Mouse (Mus musculus) midbrain, embryonic 12.5 days (tissue): ENCODE measurements around the gene Riok2. TPM values are rescaled to one million over a fixed set of nuclear protein-coding genes. Genes with fewer than 3 reads are reported as not detected.

Source experiments
- ATAC-seq: fragments of 200-750 bp; cut with Nextera tagmentation; 2 replicates; pipeline ENCODE4 v1.8.0; 2017; ENCODE audit warnings: low read depth, moderate TSS enrichment, moderate library complexity; ENCODE audit not compliant: low FRiP score
- H3K27ac ChIP-seq: fragments of 300-500 bp; sonication (generic); replicated peaks from 2 replicates; pipeline ENCODE4 v1.5.1; 2016; ENCODE audit warnings: mild to moderate bottlenecking
- H3K27me3 ChIP-seq: fragments of 300-500 bp; sonication (generic); 2 replicates; pipeline ENCODE4 v1.6.1; 2016; ENCODE audit warnings: mild to moderate bottlenecking
- H3K36me3 ChIP-seq: fragments of 300-500 bp; sonication (generic); 2 replicates; pipeline ENCODE4 v1.6.1; 2016
- H3K4me1 ChIP-seq: fragments of 300-500 bp; sonication (generic); 2 replicates; pipeline ENCODE4 v1.6.1; 2016
- H3K4me2 ChIP-seq: fragments of 300-500 bp; sonication (generic); replicated peaks from 2 replicates; pipeline ENCODE4 v1.6.1; 2016; ENCODE audit warnings: mild to moderate bottlenecking, moderate library complexity
- H3K4me3 ChIP-seq: fragments of 300-500 bp; sonication (generic); 2 replicates; pipeline ENCODE4 v1.5.1; 2016; ENCODE audit warnings: mild to moderate bottlenecking
- H3K9ac ChIP-seq: fragments of 300-500 bp; sonication (generic); replicated peaks from 2 replicates; pipeline ENCODE4 v1.6.1; 2016; ENCODE audit warnings: mild to moderate bottlenecking, moderate library complexity
- H3K9me3 ChIP-seq: fragments of 300-500 bp; sonication (generic); 2 replicates; pipeline ENCODE4 v1.6.1; 2016; ENCODE audit warnings: mild to moderate bottlenecking
- WGBS: fragments of 180-500 bp; shearing (Covaris S2); methylation state at CpG from one replicate; pipeline ENCODE4 v1.1.7; 2016; 5-methylcytosine and 5-hydroxymethylcytosine counted together
- polyA plus RNA-seq: library from polyadenylated mRNA; unstranded; fragments of >200 nt; fragmentation: Nextera tagmentation; extraction: Ambion mirVana; gene quantifications from 2 replicates; pipeline ENCODE4 v1.2.1, GENCODE M21; 2016

Gene Riok2
- polyA plus RNA-seq, 1 experiment from 2014 or later, result 32.2 TPM

DNA sequence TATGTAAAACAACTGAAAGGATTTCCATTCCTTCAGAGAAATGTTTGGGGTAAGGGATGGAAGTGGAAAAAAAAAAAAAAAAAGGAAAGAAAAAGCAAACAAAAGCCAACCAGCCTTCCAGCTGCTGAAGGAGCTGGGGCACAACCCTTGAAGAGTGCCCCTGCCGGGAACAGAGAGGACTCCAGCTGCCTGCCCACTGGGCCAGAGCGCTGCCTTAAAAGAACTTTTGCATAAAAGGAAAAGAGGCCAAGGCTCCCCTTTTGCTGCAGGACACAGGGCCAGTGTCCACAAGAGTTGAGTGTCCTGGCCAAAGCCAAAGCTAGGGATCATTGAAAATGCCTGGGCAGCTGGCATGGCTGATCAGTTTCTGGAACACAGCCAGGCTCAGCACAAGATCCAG is 35.5 kb downstream of the Riok2 start:
- H3K4me1 ChIP-seq, result peaks cover 34% of the 10 kb centered on the region
- H3K9me3 ChIP-seq, result no peaks in the 10 kb centered on the region
- no peak overlapping the region for H3K9ac ChIP-seq
- H3K27me3 ChIP-seq, result no peaks in the 10 kb centered on the region
- H3K4me2 ChIP-seq, result no peak overlapping the region
- peak; percentile 57 for ATAC-seq
- H3K27ac ChIP-seq, result peak overlapping the region; percentile 70
- H3K4me3 ChIP-seq, result no peak overlapping the region
- H3K36me3 ChIP-seq, result no peaks in the 10 kb centered on the region
- WGBS, result 6% methylated on average over 2 of the region's 2 CpGs

DNA sequence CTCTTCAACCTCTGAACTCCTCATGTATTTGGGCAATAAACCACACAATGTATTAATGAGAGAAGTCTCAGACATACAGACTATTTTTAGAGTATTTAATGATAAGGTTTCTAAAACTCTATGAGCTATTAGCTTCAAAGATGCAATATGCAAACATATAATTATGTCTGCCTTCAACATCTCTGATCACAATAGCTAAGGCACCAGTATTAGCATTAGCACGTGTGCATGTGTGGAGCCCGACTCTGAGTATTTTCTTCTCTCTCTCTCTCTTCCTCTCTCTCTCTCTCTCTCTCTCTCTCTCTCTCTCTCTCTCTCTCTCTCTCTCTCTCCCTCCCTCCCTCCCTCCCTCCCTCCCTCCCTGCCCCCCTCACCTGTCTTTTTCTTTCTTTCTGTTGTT is 37.3 kb downstream of the Riok2 start:
- 60% methylated on average over 2 of the region's 2 CpGs for WGBS
- H3K4me3 ChIP-seq, result no peak overlapping the region
- H3K4me1 ChIP-seq, result peaks cover 23% of the 10 kb centered on the region
- H3K9me3 ChIP-seq, result no peaks in the 10 kb centered on the region
- no peaks in the 10 kb centered on the region for H3K27me3 ChIP-seq
- no peak for ATAC-seq
- no peak overlapping the region for H3K4me2 ChIP-seq
- H3K27ac ChIP-seq, result no peak overlapping the region
- no peak overlapping the region for H3K9ac ChIP-seq
- H3K36me3 ChIP-seq, result no peaks in the 10 kb centered on the region

DNA sequence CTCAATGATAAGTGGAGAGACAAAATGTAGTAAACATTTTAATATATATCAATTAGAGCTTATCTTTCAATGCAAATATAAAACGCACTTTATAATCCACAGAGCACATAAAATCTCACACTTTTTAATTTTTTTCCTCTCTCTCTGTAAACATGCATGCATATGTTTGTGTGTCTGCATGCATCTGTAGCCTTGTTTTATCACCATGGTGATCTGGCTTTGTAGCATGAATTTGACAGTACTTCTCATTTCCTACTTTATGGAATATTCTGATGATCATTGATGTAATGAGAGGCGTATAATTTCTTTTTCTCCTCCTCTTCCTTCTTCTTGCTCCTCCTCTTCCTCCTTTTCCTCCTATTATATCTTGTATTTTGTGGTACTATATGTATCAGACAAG is 38.1 kb downstream of the Riok2 start:
- Histone ChIP-seq H3K27me3 (no peaks in the 10 kb centered on the region), H3K36me3 (no peaks in the 10 kb centered on the region), H3K9ac (no peak overlapping the region), H3K27ac (no peak overlapping the region), H3K9me3 (no peaks in the 10 kb centered on the region), H3K4me2 (no peak overlapping the region), H3K4me3 (no peak overlapping the region), H3K4me1 (peaks cover 23% of the 10 kb centered on the region)
- WGBS, result 93% methylated on average over 2 of the region's 2 CpGs
- no peak for ATAC-seq

DNA sequence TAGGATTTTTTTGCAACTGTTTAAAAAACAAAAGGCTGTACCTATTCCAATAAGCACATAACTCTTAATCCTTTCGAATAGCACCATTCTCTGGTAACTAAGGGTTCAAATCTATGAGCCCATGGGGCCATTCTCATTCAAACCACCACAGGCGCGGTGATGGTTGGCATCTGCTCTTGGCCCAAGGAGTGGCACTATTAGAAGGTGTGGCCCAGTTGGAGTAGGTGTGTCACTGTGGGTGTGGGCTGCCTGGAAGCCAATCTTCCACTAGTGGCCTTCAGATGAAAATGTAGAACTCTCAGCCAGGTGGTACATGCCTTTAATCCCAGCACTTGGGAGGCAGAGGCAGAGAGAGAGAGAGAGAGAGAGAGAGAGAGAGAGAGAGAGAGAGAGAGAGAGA is 40.1 kb downstream of the Riok2 start:
- Histone ChIP-seq H3K36me3 (no peaks in the 10 kb centered on the region), H3K4me2 (no peak overlapping the region), H3K4me3 (no peak overlapping the region), H3K27ac (no peak overlapping the region), H3K27me3 (no peaks in the 10 kb centered on the region), H3K9me3 (no peaks in the 10 kb centered on the region), H3K9ac (no peak overlapping the region), H3K4me1 (peaks cover 11% of the 10 kb centered on the region)
- 95% methylated on average over 3 of the region's 3 CpGs for WGBS
- no peak for ATAC-seq

DNA sequence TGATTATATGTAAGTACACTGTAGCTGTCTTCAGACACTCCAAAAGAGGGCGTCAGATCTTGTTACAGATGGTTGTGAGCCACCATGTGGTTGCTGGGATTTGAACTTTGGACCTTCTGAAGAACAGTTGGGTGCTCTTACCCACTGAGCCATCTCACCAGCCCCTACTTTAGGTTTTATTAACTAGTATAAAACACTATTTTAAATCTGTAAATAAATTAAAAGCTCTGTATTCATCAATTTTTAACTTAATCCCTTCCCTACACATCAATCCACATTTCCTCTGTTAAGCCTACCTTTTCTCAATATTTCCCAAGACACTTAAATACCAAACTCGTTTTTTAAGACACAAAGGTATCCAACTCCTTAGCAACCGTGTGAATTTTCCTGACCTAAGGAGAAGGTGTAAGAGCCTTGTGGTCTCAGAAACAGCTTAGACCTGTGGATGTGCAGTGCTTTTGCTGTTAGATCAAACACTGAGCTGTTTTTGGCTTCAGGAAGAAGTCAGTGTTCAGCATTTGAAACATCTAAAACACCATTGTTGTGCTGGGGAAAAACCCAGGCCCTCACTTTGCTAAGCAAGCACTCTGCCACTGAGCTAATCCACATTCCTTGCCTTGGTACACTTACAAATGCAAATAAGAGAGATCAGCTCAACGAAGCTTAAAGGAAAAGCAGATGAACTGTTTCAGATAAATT is 50.6 kb downstream of the Riok2 start:
- H3K4me2 ChIP-seq, result no peak overlapping the region
- ATAC-seq, result peak; percentile 64
- H3K4me3 ChIP-seq, result no peak overlapping the region
- H3K27me3 ChIP-seq, result no peaks in the 10 kb centered on the region
- H3K4me1 ChIP-seq, result peaks cover 11% of the 10 kb centered on the region; the same call in 1 of the 2 replicates
- no peaks in the 10 kb centered on the region for H3K9me3 ChIP-seq
- H3K36me3 ChIP-seq, result no peaks in the 10 kb centered on the region
- peak overlapping the region; percentile 58; the same call in 1 of the 2 replicates for H3K27ac ChIP-seq
- 7% methylated on average over 4 of the region's 4 CpGs for WGBS
- H3K9ac ChIP-seq, result no peak overlapping the region

DNA sequence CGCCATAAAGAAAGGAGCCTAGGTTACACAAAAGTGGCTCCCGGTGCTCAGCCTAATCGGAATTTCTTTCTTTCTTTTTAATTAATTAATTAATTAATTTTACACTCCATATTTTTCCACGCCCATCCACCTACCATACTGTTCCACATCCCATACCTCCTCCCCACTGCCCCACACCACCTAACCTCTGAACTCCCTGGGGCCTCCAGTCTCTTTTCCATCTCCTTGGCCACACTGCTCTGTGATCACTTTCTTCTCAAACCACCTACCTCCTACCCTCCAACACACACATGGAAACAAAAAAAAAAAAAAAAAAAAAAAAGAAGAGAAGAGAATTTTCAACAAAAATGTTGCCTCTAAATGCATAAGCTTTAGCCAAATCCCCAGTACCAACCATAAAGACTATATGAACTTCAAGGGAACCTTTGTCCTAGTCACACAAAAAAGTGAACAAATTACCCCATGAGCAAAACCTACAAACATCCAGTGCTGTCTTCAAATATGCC is 51.3 kb downstream of the Riok2 start:
- no peak overlapping the region for H3K9ac ChIP-seq
- no peak overlapping the region for H3K27ac ChIP-seq
- H3K9me3 ChIP-seq, result no peaks in the 10 kb centered on the region
- peaks cover 11% of the 10 kb centered on the region; the same call in 1 of the 2 replicates for H3K4me1 ChIP-seq
- peak; percentile 75 for ATAC-seq
- no peaks in the 10 kb centered on the region for H3K27me3 ChIP-seq
- H3K4me2 ChIP-seq, result no peak overlapping the region
- WGBS, result 10% methylated on average over 4 of the region's 4 CpGs
- H3K36me3 ChIP-seq, result peaks cover 3% of the 10 kb centered on the region; the same call in 1 of the 2 replicates
- H3K4me3 ChIP-seq, result no peak overlapping the region

DNA sequence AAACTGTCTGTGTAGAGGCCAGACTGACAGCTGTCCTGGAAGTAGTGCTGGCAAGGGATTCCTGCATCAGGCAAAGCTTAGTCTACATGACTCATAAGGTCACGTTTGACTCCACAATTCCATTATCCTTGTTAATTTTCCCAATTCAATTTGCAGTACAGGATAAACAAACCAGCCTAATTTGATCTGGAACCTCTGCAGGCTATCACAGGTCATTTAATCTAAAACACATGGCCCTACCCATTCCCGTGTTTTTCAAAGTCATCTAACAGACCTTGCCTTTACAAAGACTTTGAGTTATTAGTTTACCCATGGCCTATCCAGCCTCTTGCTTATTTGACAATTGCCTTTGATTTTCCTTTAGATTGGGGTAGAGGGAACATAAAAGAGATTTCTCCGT is 51.8 kb downstream of the Riok2 start:
- Histone ChIP-seq H3K4me3 (no peak overlapping the region), H3K27me3 (no peaks in the 10 kb centered on the region), H3K27ac (no peak overlapping the region), H3K9ac (no peak overlapping the region), H3K36me3 (peaks cover 3% of the 10 kb centered on the region; the same call in 1 of the 2 replicates), H3K4me1 (peaks cover 11% of the 10 kb centered on the region; the same call in 1 of the 2 replicates), H3K4me2 (no peak overlapping the region), H3K9me3 (no peaks in the 10 kb centered on the region)
- WGBS, result 51% methylated on average over 3 of the region's 3 CpGs
- no peak for ATAC-seq

DNA sequence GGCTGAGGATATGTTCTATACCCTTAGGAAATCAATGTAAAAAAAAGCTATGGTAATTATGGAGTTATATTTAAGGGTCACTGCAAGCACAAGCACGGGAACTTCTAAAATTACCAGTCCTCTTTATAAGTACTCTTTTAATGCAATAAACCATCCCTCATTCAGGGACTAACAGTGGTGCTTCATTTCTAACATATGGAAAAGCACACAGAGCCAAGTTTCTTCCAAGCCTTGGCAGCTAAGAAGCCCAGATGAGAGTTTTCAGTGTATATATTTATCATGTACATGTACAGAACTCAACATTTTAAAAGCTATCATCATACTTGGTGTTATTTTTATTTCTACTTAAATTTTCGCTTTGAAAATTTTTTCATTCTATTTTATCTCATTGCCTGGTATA is 54.8 kb downstream of the Riok2 start:
- ATAC-seq, result no peak
- Histone ChIP-seq H3K27me3 (no peaks in the 10 kb centered on the region), H3K4me1 (peaks cover 16% of the 10 kb centered on the region), H3K4me3 (no peak overlapping the region), H3K9me3 (no peaks in the 10 kb centered on the region), H3K36me3 (peaks cover 3% of the 10 kb centered on the region; the same call in 1 of the 2 replicates), H3K9ac (no peak overlapping the region), H3K4me2 (no peak overlapping the region), H3K27ac (no peak overlapping the region)
- 91% methylated on average over 2 of the region's 2 CpGs for WGBS

DNA sequence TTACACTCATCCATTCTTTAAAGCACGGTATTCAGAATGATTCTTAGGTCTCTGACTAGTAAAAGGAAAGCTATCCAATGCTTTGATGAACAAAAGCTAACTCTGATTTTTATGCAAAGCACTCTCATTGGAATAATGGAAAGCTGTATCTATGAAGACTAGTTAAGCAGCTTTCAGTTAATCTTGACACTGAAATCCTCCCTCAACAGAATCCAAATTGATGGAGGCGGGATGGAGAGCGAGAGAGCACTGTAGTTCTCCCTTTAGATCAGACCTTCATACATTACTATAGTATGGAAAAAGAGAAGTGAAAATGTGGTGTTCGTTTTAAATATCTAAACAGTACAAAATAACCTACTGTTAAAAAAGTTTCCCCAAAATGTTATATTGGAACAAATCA is 59.6 kb downstream of the Riok2 start:
- peaks cover 5% of the 10 kb centered on the region for H3K4me1 ChIP-seq
- H3K4me2 ChIP-seq, result no peak overlapping the region
- H3K27me3 ChIP-seq, result no peaks in the 10 kb centered on the region
- WGBS, result 35% methylated on average over 4 of the region's 4 CpGs
- no peak overlapping the region for H3K9ac ChIP-seq
- H3K27ac ChIP-seq, result peak overlapping the region; percentile 60
- no peaks in the 10 kb centered on the region for H3K9me3 ChIP-seq
- no peak overlapping the region for H3K4me3 ChIP-seq
- peak; percentile 56; the same call in 1 of the 2 replicates for ATAC-seq
- peaks cover 3% of the 10 kb centered on the region; the same call in 1 of the 2 replicates for H3K36me3 ChIP-seq

DNA sequence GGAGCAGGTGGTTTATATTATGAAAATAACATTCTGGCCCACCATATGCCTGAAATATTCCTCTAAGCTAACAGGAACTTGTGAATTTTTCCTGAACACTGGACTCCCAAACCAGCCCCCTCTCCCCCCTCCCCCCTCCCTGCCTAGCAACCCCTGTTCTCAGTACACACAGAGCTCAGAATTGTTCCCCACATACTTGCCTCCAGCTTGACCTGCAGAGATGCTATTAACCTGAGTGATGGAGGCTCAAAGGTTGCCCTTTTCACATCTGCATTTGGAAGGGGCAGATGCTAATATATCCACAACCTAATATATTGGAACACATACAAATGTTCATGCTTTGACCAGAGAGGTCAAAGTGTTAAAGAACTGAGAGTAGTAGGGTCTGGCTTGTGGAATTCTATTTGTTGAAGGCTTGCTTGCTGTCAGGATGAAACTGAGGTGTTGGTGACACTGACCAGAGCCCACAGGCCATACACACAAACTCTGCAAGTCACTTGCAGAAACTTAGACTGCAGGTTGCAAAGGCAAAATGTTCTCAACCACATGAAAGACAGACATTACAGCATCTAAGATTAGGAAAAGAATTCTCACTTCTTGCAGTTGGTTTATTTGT is 64.6 kb downstream of the Riok2 start:
- no peaks in the 10 kb centered on the region for H3K27me3 ChIP-seq
- no peak overlapping the region for H3K4me2 ChIP-seq
- no peak overlapping the region for H3K27ac ChIP-seq
- H3K9me3 ChIP-seq, result no peaks in the 10 kb centered on the region
- H3K4me1 ChIP-seq, result peaks cover 12% of the 10 kb centered on the region
- H3K36me3 ChIP-seq, result no peaks in the 10 kb centered on the region
- H3K4me3 ChIP-seq, result no peak overlapping the region
- ATAC-seq, result no peak
- no peak overlapping the region for H3K9ac ChIP-seq

DNA sequence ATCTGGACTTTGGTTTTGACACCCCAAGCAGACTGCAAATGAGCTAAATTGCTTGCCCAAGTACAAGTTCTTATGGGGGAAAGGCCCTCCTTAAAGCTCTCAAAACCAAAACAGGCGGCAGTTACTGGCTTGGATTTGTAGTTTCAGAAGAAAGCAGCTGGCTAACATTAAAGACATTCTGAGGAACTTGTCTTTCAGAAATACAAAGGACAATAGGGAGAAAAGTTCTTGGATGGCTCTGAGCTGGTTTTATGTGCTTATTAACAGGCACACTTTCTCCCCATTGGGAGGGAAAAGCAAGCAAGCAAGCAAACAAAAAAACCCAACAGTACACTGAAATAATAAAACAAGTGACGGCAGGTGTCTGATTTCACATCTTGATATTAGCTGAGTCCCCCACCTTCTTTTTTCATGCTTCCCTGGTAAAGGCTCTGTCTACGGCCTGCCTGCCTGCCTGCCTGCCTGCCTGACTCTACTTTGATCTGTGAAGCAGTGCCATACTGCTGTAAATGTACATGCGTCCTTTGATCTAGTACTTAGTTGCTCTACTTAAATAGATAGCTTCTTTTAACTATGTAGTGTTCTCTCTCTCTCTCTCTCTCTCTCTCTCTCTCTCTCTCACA is 67.9 kb downstream of the Riok2 start:
- H3K36me3 ChIP-seq, result peaks cover 4% of the 10 kb centered on the region; the same call in 1 of the 2 replicates
- H3K4me2 ChIP-seq, result no peak overlapping the region
- 23% methylated on average over 4 of the region's 4 CpGs for WGBS
- H3K9ac ChIP-seq, result no peak overlapping the region
- H3K27me3 ChIP-seq, result no peaks in the 10 kb centered on the region
- H3K4me3 ChIP-seq, result no peak overlapping the region
- H3K9me3 ChIP-seq, result no peaks in the 10 kb centered on the region
- H3K27ac ChIP-seq, result 0 out of 2 replicates have a peak overlapping the region, but pooled peaks have one; percentile 39
- H3K4me1 ChIP-seq, result peaks cover 11% of the 10 kb centered on the region
- ATAC-seq, result peak; percentile 68; the same call in 1 of the 2 replicates

DNA sequence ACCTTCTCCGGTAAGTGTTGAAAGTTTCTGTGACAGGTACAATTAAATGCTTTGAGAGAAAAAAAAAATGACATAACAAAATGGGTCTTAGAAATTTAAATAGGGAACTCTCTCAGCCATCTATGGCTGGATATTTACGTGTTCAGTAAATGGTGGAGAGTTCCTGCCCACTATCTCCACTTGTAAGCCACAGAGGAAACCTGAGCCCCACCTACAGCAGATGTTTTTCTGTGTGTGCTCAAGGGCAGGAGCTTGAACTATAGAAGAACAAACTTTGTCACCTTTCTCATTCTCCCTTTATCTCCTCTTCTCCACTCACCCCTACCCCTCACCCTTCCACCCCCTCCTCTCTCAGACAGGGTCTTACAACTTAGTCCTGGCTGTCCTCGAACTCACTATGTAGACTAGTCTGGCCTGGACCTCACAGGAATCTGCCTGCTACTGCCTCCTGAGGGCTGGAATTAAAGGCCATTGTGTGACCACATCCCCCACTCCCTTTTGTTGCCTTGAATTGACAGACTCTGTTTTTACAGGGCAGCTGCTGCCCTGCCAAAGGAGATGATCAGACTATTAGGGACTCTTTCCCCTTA is 70.3 kb downstream of the Riok2 start:
- Histone ChIP-seq H3K9ac (no peak overlapping the region), H3K4me3 (no peak overlapping the region), H3K4me2 (no peak overlapping the region), H3K4me1 (peaks cover 22% of the 10 kb centered on the region), H3K9me3 (no peaks in the 10 kb centered on the region), H3K27me3 (no peaks in the 10 kb centered on the region), H3K27ac (no peak overlapping the region; the same call in 1 of the 2 replicates), H3K36me3 (peaks cover 4% of the 10 kb centered on the region; the same call in 1 of the 2 replicates)
- WGBS, result 98% methylated on average over 3 of the region's 3 CpGs
- ATAC-seq, result no peak
